Mouse (Mus musculus): Measurements from ENCODE around the gene Rnf169. TPM values are rescaled to one million over a fixed set of nuclear protein-coding genes. Genes with fewer than 3 reads are reported as not detected.

Rnf169 gene
- polyA plus RNA-seq, 1 experiment, result 13.3 TPM

- no peak overlapping the region for H3K27ac ChIP-seq (ENCODE audit: control insufficient read depth, insufficient read depth, low read length)
- H3K27me3 ChIP-seq (ENCODE audit: control insufficient read depth, insufficient read depth, low read length), result no peaks in the 10 kb centered on the region
- TF ChIP-seq POLR2A (IDR thresholded peaks at IDR 0.05; ENCODE audit: control insufficient read depth, extremely low read depth, insufficient read depth, low read length, poor library complexity), result no peak
- no peak for TF ChIP-seq CTCF (IDR thresholded peaks at IDR 0.05; ENCODE audit: borderline replicate concordance, control insufficient read depth, extremely low read depth, insufficient read depth, low read length, poor library complexity)
- no peak overlapping the region for H3K4me3 ChIP-seq (ENCODE audit: control insufficient read depth, insufficient read depth, low read length)
- WGBS, result 55% methylated on average over 3 of the region's 3 CpGs
- no peaks in the 10 kb centered on the region for H3K36me3 ChIP-seq (ENCODE audit: control insufficient read depth, insufficient read depth, low read length)
- no peak for DNase-seq
- no peaks in the 10 kb centered on the region for H3K4me1 ChIP-seq (replicated peaks; ENCODE audit: control insufficient read depth, insufficient read depth, low read length)
Measured at GRCm38 (mm10) chr7:99998668-99999067, 18.4 kb upstream of the Rnf169 start.

GRCm38 (mm10) chr7:99995186-99995585 is 14.9 kb upstream of the Rnf169 start:
- no peaks in the 10 kb centered on the region for H3K4me1 ChIP-seq (replicated peaks; ENCODE audit: control insufficient read depth, insufficient read depth, low read length)
- H3K27ac ChIP-seq (ENCODE audit: control insufficient read depth, insufficient read depth, low read length), result no peak overlapping the region
- WGBS, result 31% methylated on average over 7 of the region's 7 CpGs
- no peak for TF ChIP-seq POLR2A (IDR thresholded peaks at IDR 0.05; ENCODE audit: control insufficient read depth, extremely low read depth, insufficient read depth, low read length, poor library complexity)
- no peak for TF ChIP-seq CTCF (IDR thresholded peaks at IDR 0.05; ENCODE audit: borderline replicate concordance, control insufficient read depth, extremely low read depth, insufficient read depth, low read length, poor library complexity)
- H3K27me3 ChIP-seq (ENCODE audit: control insufficient read depth, insufficient read depth, low read length), result no peaks in the 10 kb centered on the region
- DNase-seq, result no peak
- H3K4me3 ChIP-seq (ENCODE audit: control insufficient read depth, insufficient read depth, low read length), result no peak overlapping the region
- H3K36me3 ChIP-seq (ENCODE audit: control insufficient read depth, insufficient read depth, low read length), result no peaks in the 10 kb centered on the region

- no peak overlapping the region for H3K27ac ChIP-seq (ENCODE audit: control insufficient read depth, insufficient read depth, low read length)
- DNase-seq, result no peak
- H3K4me3 ChIP-seq (ENCODE audit: control insufficient read depth, insufficient read depth, low read length), result no peak overlapping the region
- no peaks in the 10 kb centered on the region for H3K27me3 ChIP-seq (ENCODE audit: control insufficient read depth, insufficient read depth, low read length)
- 82% methylated on average over 7 of the region's 7 CpGs for WGBS
- no peak for TF ChIP-seq CTCF (IDR thresholded peaks at IDR 0.05; ENCODE audit: borderline replicate concordance, control insufficient read depth, extremely low read depth, insufficient read depth, low read length, poor library complexity)
- TF ChIP-seq POLR2A (IDR thresholded peaks at IDR 0.05; ENCODE audit: control insufficient read depth, extremely low read depth, insufficient read depth, low read length, poor library complexity), result no peak
- no peaks in the 10 kb centered on the region for H3K4me1 ChIP-seq (replicated peaks; ENCODE audit: control insufficient read depth, insufficient read depth, low read length)
- H3K36me3 ChIP-seq (ENCODE audit: control insufficient read depth, insufficient read depth, low read length), result no peaks in the 10 kb centered on the region
Measured at GRCm38 (mm10) chr7:99993159-99993558, 12.9 kb upstream of the Rnf169 start.

GRCm38 (mm10) chr7:99990990-99991707 is 10.9 kb upstream of the Rnf169 start:
- no peaks in the 10 kb centered on the region for H3K4me1 ChIP-seq (replicated peaks; ENCODE audit: control insufficient read depth, insufficient read depth, low read length)
- TF ChIP-seq POLR2A (IDR thresholded peaks at IDR 0.05; ENCODE audit: control insufficient read depth, extremely low read depth, insufficient read depth, low read length, poor library complexity) (no peak), CTCF (IDR thresholded peaks at IDR 0.05; ENCODE audit: borderline replicate concordance, control insufficient read depth, extremely low read depth, insufficient read depth, low read length, poor library complexity) (no peak)
- H3K4me3 ChIP-seq (ENCODE audit: control insufficient read depth, insufficient read depth, low read length), result no peak overlapping the region
- H3K27me3 ChIP-seq (ENCODE audit: control insufficient read depth, insufficient read depth, low read length), result no peaks in the 10 kb centered on the region
- no peaks in the 10 kb centered on the region for H3K36me3 ChIP-seq (ENCODE audit: control insufficient read depth, insufficient read depth, low read length)
- no peak overlapping the region for H3K27ac ChIP-seq (ENCODE audit: control insufficient read depth, insufficient read depth, low read length)
- no peak for DNase-seq
- 88% methylated on average over 8 of the region's 8 CpGs for WGBS

- no peak for TF ChIP-seq POLR2A (IDR thresholded peaks at IDR 0.05; ENCODE audit: control insufficient read depth, extremely low read depth, insufficient read depth, low read length, poor library complexity)
- no peak for TF ChIP-seq CTCF (IDR thresholded peaks at IDR 0.05; ENCODE audit: borderline replicate concordance, control insufficient read depth, extremely low read depth, insufficient read depth, low read length, poor library complexity)
Measured at GRCm38 (mm10) chr7:99989844-99990760, 9.9 kb upstream of the Rnf169 start.

GRCm38 (mm10) chr7:99988725-99989124 is 8.5 kb upstream of the Rnf169 start:
- no peaks in the 10 kb centered on the region for H3K27me3 ChIP-seq (ENCODE audit: control insufficient read depth, insufficient read depth, low read length)
- WGBS, result 23% methylated on average over 4 of the region's 4 CpGs
- H3K27ac ChIP-seq (ENCODE audit: control insufficient read depth, insufficient read depth, low read length), result no peak overlapping the region
- DNase-seq, result peak; percentile 56
- H3K4me3 ChIP-seq (ENCODE audit: control insufficient read depth, insufficient read depth, low read length), result no peak overlapping the region
- H3K4me1 ChIP-seq (replicated peaks; ENCODE audit: control insufficient read depth, insufficient read depth, low read length), result peaks cover 6% of the 10 kb centered on the region; the same call in 1 of the 2 replicates
- H3K36me3 ChIP-seq (ENCODE audit: control insufficient read depth, insufficient read depth, low read length), result no peaks in the 10 kb centered on the region
- TF ChIP-seq POLR2A (IDR thresholded peaks at IDR 0.05; ENCODE audit: control insufficient read depth, extremely low read depth, insufficient read depth, low read length, poor library complexity), result no peak
- TF ChIP-seq CTCF (IDR thresholded peaks at IDR 0.05; ENCODE audit: borderline replicate concordance, control insufficient read depth, extremely low read depth, insufficient read depth, low read length, poor library complexity), result peak; percentile 80; the same call in 1 of the 2 replicates

More at GRCm38 (mm10) chr7:99989844-99990760, 9.9 kb upstream of the Rnf169 start:
- no peaks in the 10 kb centered on the region for H3K36me3 ChIP-seq (ENCODE audit: control insufficient read depth, insufficient read depth, low read length)
- no peak overlapping the region for H3K27ac ChIP-seq (ENCODE audit: control insufficient read depth, insufficient read depth, low read length)
- no peak for DNase-seq
- 89% methylated on average over 15 of the region's 15 CpGs for WGBS
- no peak overlapping the region for H3K4me3 ChIP-seq (ENCODE audit: control insufficient read depth, insufficient read depth, low read length)
- H3K4me1 ChIP-seq (replicated peaks; ENCODE audit: control insufficient read depth, insufficient read depth, low read length), result no peaks in the 10 kb centered on the region
- no peaks in the 10 kb centered on the region for H3K27me3 ChIP-seq (ENCODE audit: control insufficient read depth, insufficient read depth, low read length)

All from thymus, adult 2 months (tissue).